Mouse (Mus musculus) small intestine, adult 2 months (tissue): ENCODE measurements around the gene Ubap2l.

Source experiments
- CTCF ChIP-seq: fragments of 200-500 bp; IDR thresholded peaks from 2 replicates; pipeline ENCODE4 v1.5.1; 2012; ENCODE audit warnings: low read depth, mild to moderate bottlenecking, control low read depth, inconsistent platforms, low read length, moderate library complexity, mixed read lengths; ENCODE audit not compliant: insufficient replicate concordance, insufficient read length; ENCODE audit errors: extremely low read depth
- POLR2A ChIP-seq: fragments of 200-500 bp; IDR thresholded peaks from 2 replicates; pipeline ENCODE4 v1.6.1; 2012; ENCODE audit warnings: low read depth, mild to moderate bottlenecking, control low read depth, inconsistent platforms, low read length, moderate library complexity

DNA sequence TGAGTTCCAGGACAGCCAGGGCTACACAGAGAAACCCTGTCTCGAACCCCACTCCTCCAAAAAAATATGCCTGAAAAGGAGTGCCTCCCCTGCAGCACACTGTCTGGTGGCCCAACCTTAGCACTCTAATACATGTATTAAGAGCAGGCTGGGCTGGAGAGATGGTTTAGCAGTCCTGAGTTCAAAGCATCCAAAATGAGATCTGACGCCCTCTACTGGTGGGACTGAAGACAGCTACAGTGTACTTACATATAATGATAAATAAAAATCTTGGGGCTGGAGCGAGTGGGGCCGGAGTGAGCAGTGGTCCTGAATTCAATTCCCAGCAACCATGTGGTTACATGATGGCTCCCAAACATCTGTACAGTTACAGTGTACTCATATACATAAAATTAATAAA lies 85.5 kb downstream of the Ubap2l start:
- TF ChIP-seq POLR2A (no peak), CTCF (peak; percentile 22; the same call in 1 of the 2 replicates)
